Mouse (Mus musculus) lung, postnatal 14 days (tissue): ENCODE measurements around the gene Adamts12.

Experiments
- DNase-seq: peaks from one replicate; pipeline ENCODE4 v3.0.0; 2021

The Adamts12 gene

GRCm38 (mm10) chr15:11064558-11065411, at the start of gene Adamts12:
TSS of gene Adamts12 (plus strand) at chr15:11064790.
- DNase-seq = peak; percentile 62

GRCm38 (mm10) chr15:11014931-11015330, 49.7 kb upstream of the Adamts12 start:
- DNase-seq = no peak

- no peak for DNase-seq
Measured at GRCm38 (mm10) chr15:11026801-11027561, 37.6 kb upstream of the Adamts12 start.

GRCm38 (mm10) chr15:11030188-11030587, 34.4 kb upstream of the Adamts12 start:
- no peak for DNase-seq

GRCm38 (mm10) chr15:11035947-11036474, 28.6 kb upstream of the Adamts12 start:
- no peak for DNase-seq

GRCm38 (mm10) chr15:11036535-11037375, 27.8 kb upstream of the Adamts12 start:
- DNase-seq = no peak

GRCm38 (mm10) chr15:11037376-11037695, 27.3 kb upstream of the Adamts12 start:
- DNase-seq = no peak

- no peak for DNase-seq
Measured at GRCm38 (mm10) chr15:11037711-11038110, 26.9 kb upstream of the Adamts12 start, which contains the start of gene Rxfp3. TSS of gene Rxfp3 (minus strand) at chr15:11037991.

GRCm38 (mm10) chr15:11038476-11038875, 26.1 kb upstream of the Adamts12 start:
- peak; percentile 59 for DNase-seq

GRCm38 (mm10) chr15:11040067-11040466, 24.5 kb upstream of the Adamts12 start:
- DNase-seq = no peak

GRCm38 (mm10) chr15:11041229-11041628, 23.4 kb upstream of the Adamts12 start:
- no peak for DNase-seq

- DNase-seq = no peak
Measured at GRCm38 (mm10) chr15:11042828-11043227, 21.8 kb upstream of the Adamts12 start.

GRCm38 (mm10) chr15:11053678-11054439, 10.7 kb upstream of the Adamts12 start:
- no peak for DNase-seq

- no peak for DNase-seq
Measured at GRCm38 (mm10) chr15:11054440-11055080, 10.0 kb upstream of the Adamts12 start.

GRCm38 (mm10) chr15:11062903-11063302, 1.7 kb upstream of the Adamts12 start:
- no peak for DNase-seq

GRCm38 (mm10) chr15:11064160-11064557, 431 bp upstream of the Adamts12 start:
- no peak for DNase-seq

- DNase-seq = no peak
Measured at GRCm38 (mm10) chr15:11065528-11066171, 1.1 kb downstream of the Adamts12 start.

- DNase-seq = no peak
Measured at GRCm38 (mm10) chr15:11066299-11066698, 1.7 kb downstream of the Adamts12 start.

- no peak for DNase-seq
Measured at GRCm38 (mm10) chr15:11067891-11068290, 3.3 kb downstream of the Adamts12 start.

GRCm38 (mm10) chr15:11075726-11076361, 11.3 kb downstream of the Adamts12 start:
- DNase-seq = no peak
